11 mouse cellular contexts compared by ENCODE assay signal in genomic region chr10:127594930-127595715, GRCm38 (mm10). TPM values are rescaled to one million over a fixed set of nuclear protein-coding genes. Genes with fewer than 3 reads are reported as not detected.
DNase-seq lines count a peak whose midpoint lies in the region; ATAC-seq and TF ChIP-seq lines count a peak whose summit lies in the region.
"Had no signal": no experiment of that assay in that cellular context is flagged by ENCODE, and none has a peak within 500 bp of the region (broad histone marks: within the 10 kb centered on the region; RNA-seq: fewer than 3 reads in every experiment).

No protein-coding gene starts in this region.

- no peaks in the 10 kb centered on the region for H3K79me2 ChIP-seq in heart, adult 2 months (replicated peaks; ENCODE audit: control insufficient read depth, insufficient read depth, low read length)

- no peak for TF ChIP-seq POLR2A in heart, adult 2 months (IDR thresholded peaks at IDR 0.05; ENCODE audit: insufficient read depth, low read depth, low read length)

- ATAC-seq in lung, embryonic 15.5 days (ENCODE audit: borderline replicate concordance, extremely low read depth, low FRiP score, low TSS enrichment), result no peak
- ATAC-seq in G1E (ENCODE audit: extremely low read depth, insufficient number of reproducible peaks, low FRiP score, poor library complexity, severe bottlenecking), result no peak
- no peak for ATAC-seq in intestine, embryonic 16.5 days
- ATAC-seq: forebrain, embryonic 16.5 days had no signal

- no peak overlapping the region for H3K4me3 ChIP-seq in heart, adult 2 months
- no peak overlapping the region for H3K4me3 ChIP-seq in lung, embryonic 15.5 days
- H3K4me3 ChIP-seq in G1E (ENCODE audit: low read depth, low read length), result 0 out of 2 replicates have a peak overlapping the region, but pooled peaks have one; percentile 15
- no peak overlapping the region for H3K4me3 ChIP-seq in intestine, embryonic 16.5 days (ENCODE audit: low read length)
- H3K4me3 ChIP-seq: midbrain, embryonic 12.5 days had no signal

- no peaks in the 10 kb centered on the region for H3K27me3 ChIP-seq in heart, adult 2 months (ENCODE audit: control insufficient read depth, insufficient read depth, low read length)
- H3K27me3 ChIP-seq in lung, embryonic 15.5 days, result no peaks in the 10 kb centered on the region
- H3K27me3 ChIP-seq in G1E (ENCODE audit: insufficient read depth, low read length), result peaks cover 75% of the 10 kb centered on the region
- no peaks in the 10 kb centered on the region for H3K27me3 ChIP-seq in intestine, embryonic 16.5 days (replicated peaks; ENCODE audit: control insufficient read depth, insufficient read depth, low read length)
- H3K27me3 ChIP-seq: midbrain, embryonic 12.5 days had no signal

- intact Hi-C loops in heart, adult 2 months (cut with DNase I), result no loop called here
- intact Hi-C loops in heart, postnatal 14 days (cut with DNase I), result no loop called here

- WGBS in heart, adult 2 months, result 73% methylated on average over 30 of the region's 30 CpGs
- WGBS in lung, embryonic 15.5 days, result 72% methylated on average over 30 of the region's 30 CpGs
- 73% methylated on average over 30 of the region's 30 CpGs for WGBS in intestine, embryonic 16.5 days

- H3K36me3 ChIP-seq in heart, adult 2 months (ENCODE audit: control insufficient read depth, insufficient read depth, low read length), result no peaks in the 10 kb centered on the region
- H3K36me3 ChIP-seq in lung, embryonic 15.5 days, result peaks cover 11% of the 10 kb centered on the region
- no peaks in the 10 kb centered on the region for H3K36me3 ChIP-seq in G1E (replicated peaks)
- peaks cover 13% of the 10 kb centered on the region; the same call in 1 of the 2 replicates for H3K36me3 ChIP-seq in intestine, embryonic 16.5 days (ENCODE audit: control insufficient read depth, insufficient read depth, low read length)

- no peak overlapping the region for H3K4me2 ChIP-seq in lung, embryonic 15.5 days
- H3K4me2 ChIP-seq in intestine, embryonic 16.5 days (ENCODE audit: low read depth, low read length), result no peak overlapping the region
- H3K4me2 ChIP-seq: midbrain, embryonic 12.5 days had no signal

- H3K9ac ChIP-seq in heart, adult 2 months (ENCODE audit: low read depth, low read length), result no peak overlapping the region
- no peak overlapping the region for H3K9ac ChIP-seq in lung, embryonic 15.5 days
- no peak overlapping the region for H3K9ac ChIP-seq in intestine, embryonic 16.5 days (ENCODE audit: low read depth, low read length)
- H3K9ac ChIP-seq: midbrain, embryonic 12.5 days had no signal

- no peak for TF ChIP-seq EP300 in heart, adult 2 months (IDR thresholded peaks at IDR 0.05; ENCODE audit: insufficient read depth, low read depth, low read length)

- H3K4me1 ChIP-seq in heart, adult 2 months (ENCODE audit: control insufficient read depth, insufficient read depth, low read length), result peaks cover 22% of the 10 kb centered on the region
- H3K4me1 ChIP-seq in lung, embryonic 15.5 days, result peaks cover 86% of the 10 kb centered on the region
- H3K4me1 ChIP-seq in G1E (ENCODE audit: insufficient read depth, low read depth, low read length), result peaks cover 13% of the 10 kb centered on the region
- peaks cover 83% of the 10 kb centered on the region for H3K4me1 ChIP-seq in intestine, embryonic 16.5 days (ENCODE audit: control insufficient read depth, insufficient read depth, low read length)

- H3K9me3 ChIP-seq in lung, embryonic 15.5 days, result no peaks in the 10 kb centered on the region
- no peaks in the 10 kb centered on the region for H3K9me3 ChIP-seq in G1E (replicated peaks)
- no peaks in the 10 kb centered on the region for H3K9me3 ChIP-seq in intestine, embryonic 16.5 days (ENCODE audit: control insufficient read depth, low read length)
- H3K9me3 ChIP-seq: midbrain, embryonic 12.5 days had no signal

- peak overlapping the region; percentile 20; the same call in 1 of the 2 replicates for H3K27ac ChIP-seq in heart, adult 2 months
- H3K27ac ChIP-seq in lung, embryonic 15.5 days, result peak overlapping the region; percentile 83
- H3K27ac ChIP-seq in intestine, embryonic 16.5 days (ENCODE audit: low read length), result peak overlapping the region; percentile 85
- H3K27ac ChIP-seq: midbrain, embryonic 12.5 days had no signal

- DNase-seq in heart, adult 2 months, result no peak
- no peak for DNase-seq in heart, postnatal 14 days
- no peak for DNase-seq in lung, postnatal 14 days
- no peak for DNase-seq in G1E (ENCODE audit: low spot score)
- no peak for DNase-seq in retina, embryonic 14.5 days (ENCODE audit: low spot score)
- DNase-seq in kidney, adult 18-20 months, result no peak
- DNase-seq: kidney, adult 11 months had no signal

- no peak for TF ChIP-seq CTCF in heart, adult 2 months (IDR thresholded peaks at IDR 0.05)
- no peak for TF ChIP-seq CTCF in G1E (IDR thresholded peaks at IDR 0.05; ENCODE audit: low read depth, low read length)

RNA-seq across cellular contexts. Expression of gene Lrp1, which starts 25.8 kb away (rescaled TPM):
- total RNA-seq in heart, adult 2 months (2021), result 10 to 100 TPM; 74.0 to 79.5 TPM
- polyA plus RNA-seq in heart, adult 2 months (2012; rRNA removed), result 74.1 and 83.7 TPM in 2 replicates
- 100 to 1,000 TPM in 1 of 2 experiments, 10 to 100 TPM in 1; 85.0 to 105 TPM for total RNA-seq in heart, postnatal 14 days (2021)
- 72.6 and 73.6 TPM in 2 replicates for polyA plus RNA-seq in lung, embryonic 15.5 days (2015; fragmentation: Nextera tagmentation; extraction: Ambion mirVana)
- total RNA-seq in G1E (2014; fragmentation: Nextera tagmentation) (0.30 TPM in 1 of 2 replicates, not detected in the other), G1E (2017) (0.06 and 0.27 TPM in 2 replicates)
- 0.67 and 0.86 TPM in 2 replicates for polyA plus RNA-seq in G1E (2012)
- polyA plus RNA-seq in intestine, embryonic 16.5 days (2015; fragmentation: Nextera tagmentation; extraction: Ambion mirVana), result 64.6 and 67.0 TPM in 2 replicates

RNA-seq across cellular contexts. Expression of gene Stat6, which starts 47.7 kb away (rescaled TPM):
- 10 to 100 TPM; 43.7 to 43.9 TPM for total RNA-seq in heart, adult 2 months (2021)
- 49.5 and 61.7 TPM in 2 replicates for polyA plus RNA-seq in heart, adult 2 months (2012; rRNA removed)
- total RNA-seq in heart, postnatal 14 days (2021), result 10 to 100 TPM; 46.9 to 49.9 TPM
- polyA plus RNA-seq in lung, embryonic 15.5 days (2015; fragmentation: Nextera tagmentation; extraction: Ambion mirVana), result 33.1 and 37.6 TPM in 2 replicates
- total RNA-seq in G1E (2014; fragmentation: Nextera tagmentation) (44.0 and 55.0 TPM in 2 replicates), G1E (2017) (84.0 and 90.5 TPM in 2 replicates)
- 65.5 and 69.5 TPM in 2 replicates for polyA plus RNA-seq in G1E (2012)
- polyA plus RNA-seq in intestine, embryonic 16.5 days (2015; fragmentation: Nextera tagmentation; extraction: Ambion mirVana), result 46.8 and 49.3 TPM in 2 replicates

Comparison
In these comparisons a context has a peak if more than half of its experiments do, and no peak if none do; other contexts are left out.
1. H3K27ac ChIP-seq: peak in every context shown above with its lines; median percentile 85 in intestine, embryonic 16.5 days; 83 in lung, embryonic 15.5 days; 20 in heart, adult 2 months.
2. RNA of gene Lrp1, which starts 25.8 kb away (polyA plus RNA-seq): 74.1 to 83.7 TPM in heart, adult 2 months, 72.6 to 73.6 TPM in lung, embryonic 15.5 days and 64.6 to 67.0 TPM in intestine, embryonic 16.5 days; 0.67 to 0.86 TPM in G1E; every median in the first group is over 10 times any median in the second.